Mouse (Mus musculus) liver, embryonic 15.5 days (tissue): ENCODE measurements at regions not wholly inside any gene's neighbourhood (a gene's known extent, or its start where the extent isn't known, plus 50 kb on each side); places are given as distances from the start of the nearest gene placed in this dataset.

Experiments
- ATAC-seq: fragments of 200-750 bp; cut with Nextera tagmentation; 2 replicates; pipeline ENCODE4 v1.8.0; 2017; ENCODE audit warnings: moderate number of reproducible peaks, mild to moderate bottlenecking, moderate library complexity; ENCODE audit not compliant: insufficient read depth
- H3K27ac ChIP-seq: fragments of 300-500 bp; sonication (generic); replicated peaks from 2 replicates; pipeline ENCODE4 v1.5.1; 2015; ENCODE audit warnings: mild to moderate bottlenecking, inconsistent platforms
- H3K27me3 ChIP-seq: fragments of 300-500 bp; sonication (generic); 2 replicates; pipeline ENCODE4 v1.6.1; 2015; ENCODE audit warnings: mild to moderate bottlenecking, inconsistent platforms
- H3K36me3 ChIP-seq: fragments of 300-500 bp; sonication (generic); replicated peaks from 2 replicates; pipeline ENCODE4 v1.6.1; 2015; ENCODE audit warnings: moderate library complexity, mild to moderate bottlenecking, inconsistent platforms
- H3K4me1 ChIP-seq: fragments of 300-500 bp; sonication (generic); replicated peaks from 2 replicates; pipeline ENCODE4 v1.6.1; 2015; ENCODE audit warnings: inconsistent platforms
- H3K4me2 ChIP-seq: fragments of 300-500 bp; sonication (generic); 2 replicates; pipeline ENCODE4 v1.6.1; 2015; ENCODE audit warnings: moderate library complexity, mild to moderate bottlenecking, inconsistent platforms
- H3K4me3 ChIP-seq: fragments of 300-500 bp; sonication (generic); replicated peaks from 2 replicates; pipeline ENCODE4 v1.5.1; 2015; ENCODE audit warnings: mild to moderate bottlenecking, inconsistent platforms
- H3K9ac ChIP-seq: fragments of 300-500 bp; sonication (generic); 2 replicates; pipeline ENCODE4 v1.6.1; 2015; ENCODE audit warnings: moderate library complexity, mild to moderate bottlenecking, inconsistent platforms
- H3K9me3 ChIP-seq: fragments of 300-500 bp; sonication (generic); replicated peaks from 2 replicates; pipeline ENCODE4 v1.6.1; 2016; ENCODE audit warnings: inconsistent platforms
- WGBS: fragments of 180-500 bp; shearing (Covaris S2); methylation state at CpG from one replicate; pipeline ENCODE4 v1.1.7; 2015; ENCODE audit warnings: mixed read lengths; ENCODE audit not compliant: insufficient replicate concordance; 5-methylcytosine and 5-hydroxymethylcytosine counted together

DNA sequence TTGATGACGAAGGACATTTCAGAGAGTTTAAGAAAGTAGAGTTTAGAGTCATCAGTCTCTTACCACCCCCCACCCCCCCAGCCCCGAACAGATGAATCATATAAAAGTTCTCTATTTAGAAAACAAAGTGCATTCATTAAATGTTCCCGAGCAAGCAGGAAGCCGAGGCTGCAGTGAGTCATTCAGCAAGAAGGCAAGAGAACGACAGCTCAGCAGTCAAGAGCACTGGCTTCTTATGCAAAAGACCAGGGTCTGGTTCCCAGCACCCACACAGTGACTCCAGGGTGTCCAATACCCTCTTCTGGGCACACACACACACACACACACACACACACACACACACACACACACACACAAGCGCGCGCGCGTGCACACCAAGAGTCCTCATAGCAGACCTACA, 107.0 kb upstream of the Spata13 start:
- no peak for ATAC-seq
- Histone ChIP-seq H3K4me1 (no peaks in the 10 kb centered on the region), H3K4me3 (no peak overlapping the region), H3K9ac (no peak overlapping the region), H3K27ac (no peak overlapping the region), H3K9me3 (no peaks in the 10 kb centered on the region), H3K4me2 (no peak overlapping the region), H3K36me3 (no peaks in the 10 kb centered on the region), H3K27me3 (no peaks in the 10 kb centered on the region)
- 69% methylated on average over 10 of the region's 10 CpGs for WGBS

- H3K9me3 ChIP-seq = no peaks in the 10 kb centered on the region
- H3K27ac ChIP-seq = no peak overlapping the region
- H3K4me1 ChIP-seq = no peaks in the 10 kb centered on the region
- H3K4me3 ChIP-seq = no peak overlapping the region
- H3K9ac ChIP-seq = no peak overlapping the region
- no peaks in the 10 kb centered on the region for H3K36me3 ChIP-seq
- 69% methylated on average over 5 of the region's 5 CpGs for WGBS
- H3K27me3 ChIP-seq = no peaks in the 10 kb centered on the region
- ATAC-seq = no peak
- H3K4me2 ChIP-seq = no peak overlapping the region
Observed at GRCm38 (mm10) chr14:60527951-60528350, 105.8 kb upstream of the Spata13 start.

DNA sequence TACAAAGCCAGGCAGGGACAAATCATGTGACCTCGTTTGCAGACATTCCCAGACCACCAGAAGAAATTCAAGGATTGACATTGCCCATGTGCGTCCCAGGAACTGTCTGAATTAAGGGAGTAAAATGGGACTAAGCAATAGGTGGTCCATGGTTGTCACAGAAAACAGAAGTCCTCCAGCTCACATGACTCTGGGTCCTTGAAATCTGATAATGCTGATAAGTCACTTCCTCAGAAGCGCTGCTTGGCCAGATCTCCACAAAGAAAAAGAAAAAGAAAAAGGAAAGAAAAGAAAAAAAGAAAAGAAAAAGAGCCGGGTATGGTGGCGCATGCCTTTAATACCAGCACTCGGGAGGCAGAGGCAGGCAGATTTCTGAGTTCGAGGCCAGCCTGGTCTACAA, 105.3 kb upstream of the Spata13 start:
- no peak overlapping the region for H3K4me2 ChIP-seq

DNA sequence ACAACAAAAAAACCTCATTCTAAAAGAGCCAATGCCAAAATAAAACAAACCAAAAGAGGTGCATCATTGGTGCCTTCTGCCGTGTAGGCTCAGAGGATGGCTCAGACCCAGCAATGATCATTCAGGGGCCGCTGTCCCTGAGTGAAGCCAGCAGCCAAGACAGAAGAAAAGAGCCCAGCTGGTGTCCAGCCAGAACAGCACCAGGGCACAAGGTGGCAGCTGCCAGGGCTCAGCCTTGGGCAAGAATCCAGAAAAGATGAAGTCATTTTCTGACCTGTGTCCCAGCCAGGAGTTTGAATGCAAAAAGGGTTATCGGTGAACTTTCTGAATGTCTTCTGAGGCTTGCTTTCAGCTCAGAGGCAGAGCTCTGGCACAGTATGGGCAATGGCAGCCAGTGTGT, 104.8 kb upstream of the Spata13 start:
- Histone ChIP-seq H3K4me3 (no peak overlapping the region), H3K4me1 (no peaks in the 10 kb centered on the region), H3K9me3 (no peaks in the 10 kb centered on the region), H3K27ac (no peak overlapping the region), H3K36me3 (no peaks in the 10 kb centered on the region), H3K9ac (no peak overlapping the region), H3K27me3 (no peaks in the 10 kb centered on the region), H3K4me2 (no peak overlapping the region)
- no peak for ATAC-seq
- WGBS = 70% methylated on average over 3 of the region's 3 CpGs

More for the DNA sequence above, 105.3 kb upstream of the Spata13 start:
- ATAC-seq = no peak
- H3K36me3 ChIP-seq = no peaks in the 10 kb centered on the region
- H3K4me3 ChIP-seq = no peak overlapping the region
- no peak overlapping the region for H3K9ac ChIP-seq
- no peaks in the 10 kb centered on the region for H3K27me3 ChIP-seq
- 50% methylated on average over 7 of the region's 7 CpGs for WGBS
- H3K4me1 ChIP-seq = no peaks in the 10 kb centered on the region
- H3K27ac ChIP-seq = no peak overlapping the region
- H3K9me3 ChIP-seq = no peaks in the 10 kb centered on the region

- Histone ChIP-seq H3K27me3 (no peaks in the 10 kb centered on the region), H3K27ac (no peak overlapping the region), H3K4me2 (no peak overlapping the region), H3K4me1 (no peaks in the 10 kb centered on the region), H3K9ac (no peak overlapping the region), H3K36me3 (no peaks in the 10 kb centered on the region), H3K4me3 (no peak overlapping the region), H3K9me3 (no peaks in the 10 kb centered on the region)
- 35% methylated on average over 7 of the region's 7 CpGs for WGBS
- no peak for ATAC-seq
Observed at GRCm38 (mm10) chr14:60529646-60530347, 104.0 kb upstream of the Spata13 start.

DNA sequence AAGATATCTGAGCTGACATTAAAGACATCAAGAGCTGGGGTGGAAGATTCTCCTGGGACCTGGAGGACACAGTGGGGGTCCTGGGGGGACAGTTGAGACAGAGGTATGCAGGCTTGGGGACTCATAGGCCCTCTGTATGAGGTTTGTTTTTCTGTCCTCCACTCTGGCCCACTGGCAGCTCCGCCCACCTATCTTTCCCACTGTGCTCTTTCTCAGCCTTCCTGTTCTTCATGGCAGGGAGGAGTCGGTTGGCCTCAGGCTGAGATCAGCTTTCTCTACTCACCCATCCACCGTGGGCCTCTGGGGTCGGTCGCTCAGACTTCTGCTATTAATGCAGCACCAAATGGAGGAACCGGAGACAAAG, 103.5 kb upstream of the Spata13 start:
- Histone ChIP-seq H3K4me2 (no peak overlapping the region), H3K9ac (no peak overlapping the region), H3K27ac (no peak overlapping the region), H3K27me3 (no peaks in the 10 kb centered on the region), H3K9me3 (no peaks in the 10 kb centered on the region), H3K4me3 (no peak overlapping the region), H3K36me3 (no peaks in the 10 kb centered on the region), H3K4me1 (no peaks in the 10 kb centered on the region)
- WGBS = 24% methylated on average over 6 of the region's 6 CpGs
- ATAC-seq = no peak

DNA sequence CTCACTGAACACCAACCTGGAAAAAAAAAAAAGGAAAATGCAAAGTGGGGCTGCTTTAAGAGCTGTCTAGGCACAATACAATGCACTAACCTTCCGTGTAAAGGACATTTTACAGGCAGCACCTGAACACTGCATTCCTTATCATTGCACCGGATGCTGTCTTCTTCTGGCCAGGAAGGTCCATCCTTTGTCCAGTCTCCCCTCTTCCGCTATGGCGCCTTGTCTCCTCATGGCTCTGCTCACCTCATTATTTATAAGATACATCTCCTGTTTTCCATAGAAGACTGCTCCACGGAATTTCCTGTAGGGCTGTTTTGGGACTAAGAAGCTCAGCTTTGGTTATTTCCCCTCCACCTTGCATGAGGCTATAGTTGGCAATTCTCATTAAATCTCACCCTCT, 102.8 kb upstream of the Spata13 start:
- Histone ChIP-seq H3K27ac (no peak overlapping the region), H3K4me2 (no peak overlapping the region), H3K36me3 (no peaks in the 10 kb centered on the region), H3K4me1 (no peaks in the 10 kb centered on the region), H3K9ac (no peak overlapping the region), H3K27me3 (no peaks in the 10 kb centered on the region), H3K4me3 (no peak overlapping the region), H3K9me3 (no peaks in the 10 kb centered on the region)
- 61% methylated on average over 5 of the region's 5 CpGs for WGBS
- ATAC-seq = no peak

- Histone ChIP-seq H3K36me3 (no peaks in the 10 kb centered on the region), H3K4me1 (no peaks in the 10 kb centered on the region), H3K9ac (no peak overlapping the region), H3K4me2 (no peak overlapping the region), H3K4me3 (no peak overlapping the region), H3K9me3 (no peaks in the 10 kb centered on the region), H3K27me3 (no peaks in the 10 kb centered on the region), H3K27ac (no peak overlapping the region)
- ATAC-seq = no peak
Observed at GRCm38 (mm10) chr14:60531766-60532165, 102.0 kb upstream of the Spata13 start.

DNA sequence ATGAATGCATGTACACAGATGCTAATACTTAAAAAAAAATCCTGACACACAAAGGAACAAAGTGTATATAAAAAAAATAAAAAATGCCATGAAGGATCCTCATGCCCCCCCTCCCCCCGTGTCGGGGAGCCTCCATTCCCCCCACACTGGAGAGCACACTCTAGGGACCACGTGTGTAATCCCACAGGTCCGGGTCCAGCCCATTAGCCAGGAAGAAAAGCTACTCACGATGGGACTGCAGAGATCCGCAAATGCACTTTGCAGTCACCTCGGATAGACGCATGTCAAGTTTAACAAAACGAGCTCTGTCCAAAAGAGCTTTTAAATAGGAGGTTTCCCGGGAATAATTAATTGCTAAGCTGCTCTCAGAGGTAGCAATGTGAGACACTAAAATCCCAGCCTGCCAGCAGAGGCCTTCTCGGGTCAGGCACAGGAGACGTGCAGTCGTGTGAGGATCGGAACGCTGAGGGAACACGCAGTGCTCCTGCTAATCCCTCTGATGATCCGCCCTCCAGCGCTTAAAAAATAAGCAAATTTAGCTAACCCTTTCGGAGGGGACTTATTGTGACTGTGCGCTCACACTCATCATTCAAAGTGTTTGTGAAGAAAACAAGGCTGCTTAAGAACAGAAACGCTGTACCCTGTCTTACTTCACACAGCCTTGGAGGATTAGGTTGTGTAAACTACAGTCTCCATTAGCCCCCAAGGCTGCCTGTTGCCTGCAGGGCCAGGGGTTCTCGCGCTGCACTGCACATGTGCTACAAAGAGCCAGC, 100.2 kb upstream of the Spata13 start:
- Histone ChIP-seq H3K4me1 (no peaks in the 10 kb centered on the region), H3K27me3 (no peaks in the 10 kb centered on the region), H3K27ac (no peak overlapping the region), H3K36me3 (no peaks in the 10 kb centered on the region), H3K9me3 (no peaks in the 10 kb centered on the region), H3K9ac (no peak overlapping the region), H3K4me3 (no peak overlapping the region), H3K4me2 (no peak overlapping the region)
- ATAC-seq = no peak
- WGBS = 67% methylated on average over 23 of the region's 23 CpGs

- no peak overlapping the region for H3K4me2 ChIP-seq
- H3K27ac ChIP-seq = no peak overlapping the region
- H3K4me3 ChIP-seq = no peak overlapping the region
- 58% methylated on average over 2 of the region's 2 CpGs for WGBS
- H3K9ac ChIP-seq = no peak overlapping the region
- ATAC-seq = no peak
- H3K36me3 ChIP-seq = no peaks in the 10 kb centered on the region
- no peaks in the 10 kb centered on the region for H3K9me3 ChIP-seq
- H3K27me3 ChIP-seq = no peaks in the 10 kb centered on the region
- no peaks in the 10 kb centered on the region for H3K4me1 ChIP-seq
Observed at GRCm38 (mm10) chr14:60539040-60539439, 94.8 kb upstream of the Spata13 start.

DNA sequence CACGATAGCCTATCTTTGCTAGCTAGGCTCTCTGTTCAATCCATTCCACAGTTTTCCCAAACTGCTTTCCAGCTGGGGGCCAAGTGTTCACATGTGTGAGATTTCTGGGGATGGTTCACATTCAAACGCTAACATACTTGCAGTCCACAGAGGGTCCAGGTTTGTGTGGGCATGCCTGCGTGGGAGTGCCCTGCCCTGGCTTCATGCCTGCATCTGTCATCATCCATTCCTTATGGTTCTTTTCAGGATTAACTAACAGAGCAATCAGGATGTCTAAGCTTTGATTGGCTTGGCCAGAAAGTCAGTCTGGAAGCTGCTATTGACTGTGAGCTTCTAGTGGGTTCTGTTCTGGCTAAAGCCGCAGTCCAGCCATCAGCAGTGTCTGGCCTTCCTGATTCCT, 93.7 kb upstream of the Spata13 start:
- H3K4me1 ChIP-seq = no peaks in the 10 kb centered on the region
- no peaks in the 10 kb centered on the region for H3K36me3 ChIP-seq
- H3K4me3 ChIP-seq = no peak overlapping the region
- H3K9ac ChIP-seq = no peak overlapping the region
- no peaks in the 10 kb centered on the region for H3K27me3 ChIP-seq
- ATAC-seq = no peak
- H3K27ac ChIP-seq = no peak overlapping the region
- H3K9me3 ChIP-seq = no peaks in the 10 kb centered on the region
- 65% methylated on average over 4 of the region's 4 CpGs for WGBS
- no peak overlapping the region for H3K4me2 ChIP-seq

DNA sequence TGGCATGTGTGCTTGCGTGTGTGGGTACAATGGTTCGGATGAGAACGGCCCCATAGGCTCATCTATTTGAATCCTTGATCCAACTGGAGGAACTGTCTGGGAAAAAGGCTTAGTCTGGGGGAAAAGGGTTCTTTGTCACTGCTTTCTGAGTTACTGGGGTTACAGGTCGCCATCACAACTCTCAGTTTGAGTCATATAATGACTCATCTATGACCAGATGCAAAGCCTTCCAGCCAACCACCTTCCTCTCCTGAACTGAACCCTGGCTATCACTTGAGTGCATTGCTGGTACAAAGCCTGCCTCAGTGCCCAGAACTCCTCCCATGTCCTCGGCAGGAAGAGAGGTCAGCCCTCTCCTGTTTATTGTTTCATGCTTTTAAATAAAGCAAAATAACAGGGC, 92.2 kb upstream of the Spata13 start:
- H3K36me3 ChIP-seq = no peaks in the 10 kb centered on the region
- no peak for ATAC-seq
- H3K27me3 ChIP-seq = no peaks in the 10 kb centered on the region
- H3K4me3 ChIP-seq = no peak overlapping the region
- no peaks in the 10 kb centered on the region for H3K9me3 ChIP-seq
- WGBS = 59% methylated on average over 5 of the region's 5 CpGs
- H3K27ac ChIP-seq = no peak overlapping the region
- H3K9ac ChIP-seq = no peak overlapping the region
- no peak overlapping the region for H3K4me2 ChIP-seq
- H3K4me1 ChIP-seq = no peaks in the 10 kb centered on the region
